Mouse (Mus musculus) stomach, embryonic 16.5 days (tissue): ENCODE data around the gene Gm6460. TPM values are rescaled to one million over a fixed set of nuclear protein-coding genes. Genes with fewer than 3 reads are reported as not detected.
"Not testable (repeated sequence)": the region's sequence is repeated elsewhere in the genome, so short reads cannot be mapped to it uniquely, and the experiment has no call there.

Experiments
- ATAC-seq: fragments of 200-750 bp; cut with Nextera tagmentation; 2 replicates; pipeline ENCODE4 v1.8.0; 2017; ENCODE audit warnings: moderate number of reproducible peaks, moderate TSS enrichment; ENCODE audit not compliant: insufficient read depth, low FRiP score
- H3K27ac ChIP-seq: fragments of 300-500 bp; sonication (generic); 2 replicates; pipeline ENCODE4 v1.5.1; 2014; ENCODE audit warnings: low read length
- H3K27me3 ChIP-seq: fragments of 300-500 bp; sonication (generic); 2 replicates; pipeline ENCODE4 v1.6.1; 2014; ENCODE audit warnings: low read length, control low read depth, mixed read lengths; ENCODE audit not compliant: control insufficient read depth, insufficient read depth
- H3K36me3 ChIP-seq: fragments of 300-500 bp; sonication (generic); 2 replicates; pipeline ENCODE4 v1.6.1; 2014; ENCODE audit warnings: low read length; ENCODE audit not compliant: control insufficient read depth, insufficient read depth
- H3K4me1 ChIP-seq: fragments of 300-500 bp; sonication (generic); 2 replicates; pipeline ENCODE4 v1.6.1; 2014; ENCODE audit warnings: low read length, control low read depth, mixed read lengths; ENCODE audit not compliant: control insufficient read depth, insufficient read depth
- H3K4me2 ChIP-seq: fragments of 300-500 bp; sonication (generic); 2 replicates; pipeline ENCODE4 v1.6.1; 2014; ENCODE audit warnings: low read depth, low read length, mixed read lengths
- H3K4me3 ChIP-seq: fragments of 300-500 bp; sonication (generic); replicated peaks from 2 replicates; pipeline ENCODE4 v1.5.1; 2014; ENCODE audit warnings: mild to moderate bottlenecking, low read length
- H3K9ac ChIP-seq: fragments of 300-500 bp; sonication (generic); 2 replicates; pipeline ENCODE4 v1.6.1; 2014; ENCODE audit warnings: low read length
- H3K9me3 ChIP-seq: fragments of 300-500 bp; sonication (generic); replicated peaks from 2 replicates; pipeline ENCODE4 v1.6.1; 2016; ENCODE audit warnings: low read length, control low read depth; ENCODE audit not compliant: control insufficient read depth
- WGBS: fragments of 180-500 bp; shearing (Covaris S2); extraction: QIAGEN DNeasy Blood & Tissue Kit; methylation state at CpG from one replicate; pipeline ENCODE4 v1.1.7; 2014; 5-methylcytosine and 5-hydroxymethylcytosine counted together
- polyA plus RNA-seq: library from polyadenylated mRNA; unstranded; fragments of >200 nt; fragmentation: Nextera tagmentation; extraction: Ambion mirVana; gene quantifications from 2 replicates; pipeline ENCODE4 v1.2.1, GENCODE M21; 2015

Gm6460 gene
- not detected in 2 replicates for polyA plus RNA-seq

DNA sequence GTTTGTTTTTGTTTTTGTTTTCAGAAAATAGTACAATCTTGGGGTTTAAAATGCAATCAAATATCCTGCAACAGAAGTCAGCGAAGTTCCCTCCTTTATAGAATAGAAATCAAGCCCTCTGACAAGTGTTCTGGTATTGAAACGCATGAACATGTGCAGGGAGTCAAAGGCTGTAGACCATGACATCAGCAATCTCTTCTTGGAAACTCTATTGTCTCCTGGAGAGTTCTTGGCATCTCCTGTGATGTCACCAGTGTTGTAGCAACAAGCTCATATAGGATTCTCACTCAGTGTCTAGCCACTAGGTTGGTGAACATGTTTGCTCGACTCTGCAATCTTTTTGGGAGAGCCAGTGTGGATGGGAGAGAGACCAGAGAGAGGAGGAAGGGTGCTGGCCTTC is at the start of gene Gm6460:
Gene Gm6460 (plus strand): TSS at position 301 of the 400 bp plus-strand sequence.
- no CpG with 5 or more reads among the region's 3 CpGs for WGBS
- not testable (repeated sequence) for H3K27me3 ChIP-seq, ATAC-seq, H3K4me2 ChIP-seq, H3K4me3 ChIP-seq, H3K36me3 ChIP-seq, H3K4me1 ChIP-seq, H3K9me3 ChIP-seq, H3K27ac ChIP-seq, H3K9ac ChIP-seq

Other genes starting within 250 kb of the Gm6460 start
- gene Gm8897, start 178.5 kb upstream of the Gm6460 start, polyA plus RNA-seq: not detected in 2 replicates
- not detected in 2 replicates for gene Gm8906, start 92.2 kb upstream of the Gm6460 start, polyA plus RNA-seq
- gene Gm8922, start 87.0 kb downstream of the Gm6460 start, polyA plus RNA-seq: not detected in 2 replicates
- not detected in 2 replicates for gene Gm8926, start 175.6 kb downstream of the Gm6460 start, polyA plus RNA-seq